Mouse (Mus musculus) left cerebral cortex, adult 2 months (tissue): Measurements from ENCODE around the gene Uhrf2. TPM values are rescaled to one million over a fixed set of nuclear protein-coding genes. Genes with fewer than 3 reads are reported as not detected.

Experiments used
- DNase-seq, 2 experiments: peaks; one replicate each; pipeline ENCODE4 v3.0.0; 2021 to 2022; ENCODE audit warnings: low spot score in 2 of 2, mixed read lengths in 1 of 2; ENCODE audit errors: extremely low spot score in 1 of 2
- H3K27ac ChIP-seq: fragments of 200-600 bp; 2 replicates; pipeline ENCODE4 v1.8.1; 2022
- H3K4me3 ChIP-seq: fragments of 200-600 bp; 2 replicates; pipeline ENCODE4 v1.8.1; 2022
- CTCF ChIP-seq: fragments of 200-600 bp; IDR thresholded peaks from 2 replicates; pipeline ENCODE4 v1.8.1; 2022; ENCODE audit warnings: antibody characterized with exemption, mild to moderate bottlenecking, moderate library complexity
- intact Hi-C: fragments of 180-260 bp; cut with DNase I; formaldehyde crosslinking; loops from one replicate; pipeline ENCODE4 v1.15.1; 2025
- total RNA-seq, 2 experiments: library from RNA; stranded (reverse); gene quantifications; 2 replicates each; pipeline ENCODE4 v1.2.3; 2021

Uhrf2 gene
- total RNA-seq, 2 experiments from 2014 or later = 50.1 to 58.7 TPM

DNA sequence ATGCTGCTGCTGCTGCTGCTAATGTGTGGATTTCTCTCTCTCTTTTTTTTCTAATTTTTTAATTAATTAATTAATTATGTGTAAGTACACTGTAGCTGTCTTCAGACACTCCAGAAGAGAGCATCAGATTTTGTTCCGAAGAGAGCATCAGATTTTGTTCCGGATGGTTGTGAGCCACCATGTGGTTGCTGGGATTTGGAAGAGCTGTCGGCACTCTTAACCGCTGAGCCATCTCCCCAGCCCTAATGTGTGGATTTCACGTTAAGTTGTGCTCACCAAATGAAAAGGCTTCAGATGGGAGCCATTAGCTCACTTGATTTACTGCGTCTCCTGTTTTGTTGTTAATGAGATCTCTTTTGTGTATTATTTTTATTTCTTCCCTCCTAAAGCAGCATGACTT lies 59.9 kb downstream of the Uhrf2 start:
- TF ChIP-seq CTCF = no peak
- H3K4me3 ChIP-seq = no peak overlapping the region
- peak in 1 of 2 experiments; percentile 7 for DNase-seq
- intact Hi-C loops = no loop called here
- no peak overlapping the region for H3K27ac ChIP-seq

DNA sequence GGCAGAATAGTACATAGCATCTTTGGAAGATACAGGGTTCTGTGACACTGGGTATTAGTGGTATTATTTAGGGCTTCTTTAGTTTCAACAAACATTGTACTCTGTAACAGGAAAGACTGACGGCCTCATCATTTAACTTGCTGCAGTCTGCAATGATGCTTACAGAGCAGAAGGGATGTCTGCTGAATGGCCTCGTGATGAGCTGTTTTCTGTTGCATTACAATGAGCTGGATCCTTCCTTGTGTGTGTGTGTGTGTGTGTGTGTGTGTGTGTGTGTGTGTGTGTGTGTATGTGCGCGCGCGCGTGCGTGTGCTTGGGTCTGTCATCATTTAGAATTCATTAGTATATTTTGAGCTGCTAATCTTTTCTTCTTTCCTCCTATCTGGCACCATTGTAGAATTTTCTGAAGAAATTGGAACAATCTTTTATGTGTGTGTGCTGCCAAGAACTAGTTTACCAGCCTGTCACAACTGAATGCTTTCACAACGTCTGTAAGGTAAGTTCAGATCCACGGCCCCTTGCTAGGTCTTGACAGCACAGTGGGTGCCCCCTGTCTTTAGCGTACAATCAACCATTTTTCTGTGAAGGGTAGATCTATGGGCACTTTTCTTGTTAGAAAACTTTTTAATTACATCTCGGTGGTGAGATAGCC lies 61.5 kb downstream of the Uhrf2 start:
- DNase-seq = no peak
- intact Hi-C loops = no loop called here
- H3K4me3 ChIP-seq = no peak overlapping the region
- TF ChIP-seq CTCF = no peak
- H3K27ac ChIP-seq = no peak overlapping the region

DNA sequence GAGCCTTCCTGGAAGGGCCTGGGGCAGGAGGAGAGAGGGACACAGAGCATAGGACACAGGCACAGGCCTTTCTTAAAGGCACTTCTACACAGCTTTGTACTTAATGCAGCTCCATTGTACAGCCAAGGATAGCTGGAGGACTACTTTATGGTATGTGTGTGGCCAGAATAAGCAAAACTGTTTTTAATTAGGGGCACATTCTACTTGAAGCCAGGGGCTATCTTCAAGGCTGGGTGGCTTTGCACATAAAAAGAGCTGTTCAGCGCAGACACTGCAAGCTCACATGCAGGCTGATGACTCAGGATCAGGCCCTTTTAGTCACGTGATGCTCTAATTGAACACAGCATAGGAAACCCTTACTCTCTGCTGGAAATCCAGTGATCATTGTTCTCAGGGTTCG lies 65.9 kb downstream of the Uhrf2 start:
- intact Hi-C loops = no loop called here
- Histone ChIP-seq H3K4me3 (no peak overlapping the region), H3K27ac (no peak overlapping the region)
- peak in 1 of 2 experiments; percentile 9 for DNase-seq
- no peak for TF ChIP-seq CTCF

DNA sequence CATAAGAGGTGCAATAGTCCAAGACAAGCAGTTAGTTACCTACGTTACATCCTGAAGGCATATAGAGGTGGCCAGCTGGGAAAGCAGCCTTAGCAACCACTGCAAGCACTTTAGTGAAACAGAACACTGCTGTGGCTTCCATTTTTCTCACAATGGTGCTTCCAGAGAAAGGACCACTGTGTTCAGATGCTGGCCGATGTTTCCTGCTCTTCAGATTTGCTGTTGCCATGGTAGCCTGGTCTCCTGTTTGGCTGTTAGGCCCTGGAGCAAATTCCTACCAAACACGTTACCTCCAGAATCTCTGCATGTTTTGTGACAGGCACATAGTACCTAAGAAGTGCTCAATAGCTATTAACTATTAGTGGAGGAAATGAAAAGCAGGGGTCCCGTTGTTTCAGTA lies 66.7 kb downstream of the Uhrf2 start:
- no peak for TF ChIP-seq CTCF
- intact Hi-C loops = no loop called here
- peak overlapping the region; percentile 15; the same call in 1 of the 2 replicates for H3K27ac ChIP-seq
- peak in 1 of 2 experiments; percentile 7 for DNase-seq
- H3K4me3 ChIP-seq = no peak overlapping the region

DNA sequence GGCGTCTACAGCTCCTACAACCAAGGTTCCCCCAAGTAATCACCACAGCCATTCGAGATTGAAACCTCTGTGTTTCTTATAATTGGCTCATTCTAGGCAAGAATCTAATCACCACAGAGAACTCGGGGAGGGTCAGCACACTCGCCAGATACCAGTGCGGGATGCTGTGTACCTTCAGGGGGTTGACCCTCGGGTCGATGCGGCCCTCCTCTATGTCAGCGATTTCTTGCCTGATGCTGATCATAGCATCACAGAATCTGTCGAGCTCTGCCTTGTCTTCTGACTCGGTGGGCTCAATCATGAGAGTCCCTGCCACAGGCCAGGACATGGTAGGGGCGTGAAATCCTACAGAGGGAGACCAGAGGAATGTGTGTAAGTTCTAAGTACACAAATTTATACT lies 70.3 kb downstream of the Uhrf2 start:
- Histone ChIP-seq H3K4me3 (no peak overlapping the region), H3K27ac (no peak overlapping the region)
- intact Hi-C loops = no loop called here
- peak in 1 of 2 experiments; percentile 9 for DNase-seq
- TF ChIP-seq CTCF = no peak

DNA sequence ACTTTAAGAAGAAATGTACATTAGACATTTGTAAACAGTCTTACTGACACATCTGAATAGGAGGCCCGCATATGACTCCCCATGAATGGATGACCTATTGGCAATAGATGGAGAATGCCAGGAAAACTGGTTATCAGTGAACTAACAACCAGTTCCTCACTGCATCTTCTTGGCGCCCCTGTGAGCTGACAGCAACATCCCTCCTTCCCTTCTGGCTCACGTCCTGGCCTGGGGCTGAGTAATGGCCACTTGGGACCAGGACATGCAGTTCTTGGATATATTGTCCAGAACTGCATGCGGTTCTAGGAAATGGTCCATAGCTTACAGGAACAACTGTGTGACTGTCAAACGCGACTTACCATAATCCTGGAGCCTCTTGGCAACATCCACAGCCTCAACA lies 72.3 kb downstream of the Uhrf2 start:
- Histone ChIP-seq H3K27ac (no peak overlapping the region), H3K4me3 (no peak overlapping the region)
- no peak for DNase-seq
- intact Hi-C loops = no loop called here
- TF ChIP-seq CTCF = no peak

DNA sequence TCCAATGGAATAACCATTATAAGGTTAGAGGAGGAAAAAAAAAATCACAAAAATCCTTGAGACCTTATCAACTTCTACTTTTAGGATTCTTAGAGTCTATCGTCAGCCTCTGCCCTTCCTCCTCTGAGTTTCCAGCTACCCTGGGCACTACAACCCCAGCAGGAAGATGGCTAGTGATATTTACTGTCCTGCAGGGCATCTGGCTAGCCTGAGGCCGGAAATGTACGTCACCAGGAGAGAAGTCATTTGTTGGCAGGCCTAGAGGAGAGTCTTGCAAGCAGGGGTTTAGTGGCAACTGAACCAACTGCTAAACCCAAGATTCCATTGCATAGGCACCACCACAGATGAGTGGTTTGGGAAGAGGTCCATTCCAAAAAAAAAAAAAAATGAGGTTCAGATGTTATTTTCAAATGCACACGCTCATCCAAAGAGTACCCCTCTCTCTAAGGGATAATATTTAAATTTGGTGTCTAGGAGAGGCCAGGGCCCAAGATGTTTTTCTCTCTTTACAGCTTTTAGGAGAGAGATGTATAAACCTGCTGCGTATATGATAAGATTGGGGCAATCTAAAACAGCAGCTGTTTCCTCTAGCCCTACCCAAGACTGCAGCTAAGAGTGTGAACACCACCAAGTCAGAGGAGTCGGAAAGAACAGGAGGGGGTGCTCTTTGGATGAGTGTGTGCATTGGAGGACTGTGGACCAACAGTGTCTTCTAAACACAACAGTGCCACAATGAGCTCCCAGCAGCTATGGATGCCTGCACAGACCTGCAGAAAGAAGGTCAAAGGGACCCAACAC lies 74.9 kb downstream of the Uhrf2 start:
- intact Hi-C loops = loop anchor here (5.0 kb wide), 1 partner anchor 73 kb away; the partner anchor contains the start of gene Uhrf2
- no peak for TF ChIP-seq CTCF
- Histone ChIP-seq H3K4me3 (no peak overlapping the region), H3K27ac (no peak overlapping the region)
- no peak for DNase-seq

DNA sequence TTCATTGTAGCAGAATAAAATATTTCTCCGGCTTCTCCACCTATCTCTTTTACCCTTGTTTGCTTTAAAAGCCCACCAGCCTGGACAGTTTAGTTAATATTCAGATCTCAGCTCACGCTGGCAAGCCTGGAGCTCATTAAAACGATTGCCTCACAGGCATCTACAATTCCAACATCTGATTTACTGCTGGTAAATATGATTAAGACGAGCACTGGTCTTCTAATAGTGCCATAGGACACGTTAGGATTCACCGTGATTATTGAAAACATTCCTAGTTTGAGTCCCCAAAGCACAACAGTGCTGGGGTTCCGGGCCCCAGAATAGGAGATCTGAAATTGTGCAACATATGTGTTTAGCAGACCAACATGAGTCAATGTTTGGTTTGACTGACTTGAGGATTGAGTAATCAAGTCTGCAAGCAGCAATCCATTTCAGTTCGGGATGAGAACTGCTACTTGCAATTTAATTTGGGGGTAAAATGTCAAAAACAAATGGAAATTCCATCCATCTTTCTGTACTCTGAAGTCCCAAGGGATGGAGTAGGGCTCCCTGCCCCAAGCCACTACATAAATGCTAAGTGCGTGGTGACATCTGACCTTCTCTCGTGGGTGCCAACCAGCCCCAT lies 77.0 kb downstream of the Uhrf2 start:
- intact Hi-C loops = loop anchor here (5.0 kb wide), 1 partner anchor 75 kb away; the partner anchor contains the start of gene Uhrf2
- no peak for DNase-seq
- Histone ChIP-seq H3K27ac (no peak overlapping the region), H3K4me3 (no peak overlapping the region)
- no peak for TF ChIP-seq CTCF

DNA sequence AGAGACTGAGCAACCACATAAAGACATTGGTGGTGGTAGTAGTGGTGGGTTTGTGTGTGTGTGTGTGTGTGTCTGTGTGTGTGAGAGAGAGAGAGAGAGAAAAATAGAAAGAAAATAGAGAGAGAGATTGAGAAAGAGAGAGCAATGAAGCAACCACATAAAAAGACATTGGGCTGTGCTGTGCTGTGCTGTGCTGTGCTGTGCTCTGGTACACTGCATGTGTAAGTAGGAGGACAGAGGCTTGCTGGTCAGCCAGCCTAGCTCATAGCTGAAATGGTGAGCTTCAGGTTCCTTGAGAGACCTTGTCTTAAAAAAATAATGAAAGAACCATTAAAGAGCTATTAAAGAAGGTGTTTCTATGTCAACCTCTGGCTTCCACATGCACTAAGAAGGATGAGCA lies 78.3 kb downstream of the Uhrf2 start:
- no peak overlapping the region for H3K27ac ChIP-seq
- no peak for DNase-seq
- no peak overlapping the region for H3K4me3 ChIP-seq
- TF ChIP-seq CTCF = no peak
- intact Hi-C loops = loop anchor here (5.0 kb wide), 1 partner anchor 76 kb away; the partner anchor contains the start of gene Uhrf2

DNA sequence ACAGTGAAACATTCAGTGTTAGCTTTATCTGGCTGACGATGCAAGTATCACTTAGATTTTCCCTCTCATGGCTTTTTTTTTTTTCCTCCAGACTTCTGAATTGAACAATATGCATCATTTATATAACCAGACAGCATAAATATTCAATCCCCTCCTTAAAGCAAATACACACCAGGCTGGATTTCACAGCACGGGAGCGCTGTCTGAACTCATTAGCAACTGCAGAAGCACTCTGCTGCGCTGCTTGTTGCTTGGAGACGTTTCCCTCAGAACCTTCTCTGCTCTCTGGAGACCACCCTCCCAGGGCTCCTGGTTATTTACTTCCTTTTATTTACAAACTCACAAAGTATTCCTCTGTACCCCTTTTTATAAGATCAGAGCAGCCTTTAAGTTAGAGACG lies 78.8 kb downstream of the Uhrf2 start:
- no peak for TF ChIP-seq CTCF
- Histone ChIP-seq H3K27ac (no peak overlapping the region), H3K4me3 (no peak overlapping the region)
- intact Hi-C loops = loop anchor here (5.0 kb wide), 1 partner anchor 77 kb away; the partner anchor contains the start of gene Uhrf2
- DNase-seq = no peak

DNA sequence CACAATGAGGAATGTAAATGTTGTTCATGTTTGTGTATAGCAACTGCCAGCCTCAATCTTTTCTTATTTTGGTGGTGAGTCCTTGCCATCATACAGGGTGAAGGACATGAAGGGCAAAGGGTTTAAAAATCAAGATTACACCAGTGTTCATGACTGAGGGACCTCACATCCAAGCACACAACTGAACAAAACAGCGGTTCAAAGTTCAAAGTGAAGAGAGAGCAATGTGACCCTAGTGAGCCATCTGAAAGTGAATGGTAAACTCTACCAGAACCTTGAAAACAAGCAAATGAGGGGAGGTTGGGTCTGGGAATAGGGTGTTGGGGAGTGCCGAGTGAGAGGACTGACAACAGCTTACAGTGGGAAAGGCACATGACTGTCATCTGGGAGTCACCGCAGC lies 81.1 kb downstream of the Uhrf2 start:
- intact Hi-C loops = no loop called here
- no peak overlapping the region for H3K4me3 ChIP-seq
- no peak for DNase-seq
- no peak for TF ChIP-seq CTCF
- no peak overlapping the region for H3K27ac ChIP-seq
